Comparison of ENCODE assay signal across 9 mouse cellular contexts in the genomic region with DNA sequence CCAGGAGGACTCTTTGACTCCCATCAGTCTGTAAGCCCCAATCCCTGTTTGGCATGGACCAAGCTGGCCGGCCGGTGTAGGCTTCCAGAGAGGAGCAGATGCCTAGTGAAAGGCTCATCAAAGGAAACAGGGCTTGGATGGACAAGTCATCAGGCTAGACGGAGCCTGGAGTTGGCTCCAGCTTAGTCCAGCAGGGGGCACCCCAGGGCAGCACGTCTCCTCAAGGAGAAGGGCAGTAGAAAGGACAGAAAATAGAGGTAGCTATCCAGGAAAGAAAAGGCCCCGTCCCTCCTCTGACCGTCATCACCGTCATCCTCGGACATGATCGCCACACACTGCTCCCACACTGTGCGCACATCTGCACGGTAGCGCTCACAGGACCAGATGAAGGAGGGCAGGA. TPM values are rescaled to one million over a fixed set of nuclear protein-coding genes. Genes with fewer than 3 reads are reported as not detected.
DNase-seq lines count a peak whose midpoint lies in the region; ATAC-seq and TF ChIP-seq lines count a peak whose summit lies in the region.
"Had no signal": no experiment of that assay in that cellular context is flagged by ENCODE, and none has a peak within 500 bp of the region (broad histone marks: within the 10 kb centered on the region; RNA-seq: fewer than 3 reads in every experiment).

No protein-coding gene starts in this region.

- H3K27ac ChIP-seq in CH12.LX (ENCODE audit: insufficient read depth, low read depth): no peak overlapping the region
- peak overlapping the region; percentile 44; the same call in 1 of the 2 replicates for H3K27ac ChIP-seq in forebrain, embryonic 13.5 days
- no peak overlapping the region for H3K27ac ChIP-seq in heart, postnatal 0 days (ENCODE audit: low read depth)
- no peak overlapping the region for H3K27ac ChIP-seq in liver, postnatal 0 days (ENCODE audit: low read depth)
- H3K27ac ChIP-seq in neural tube, embryonic 15.5 days (replicated peaks): peak overlapping the region; percentile 97

- H3K4me2 ChIP-seq in CH12.LX (ENCODE audit: insufficient read depth, low read depth, poor library complexity, severe bottlenecking): no peak overlapping the region
- H3K4me2 ChIP-seq in forebrain, embryonic 13.5 days: peak overlapping the region; percentile 36
- no peak overlapping the region for H3K4me2 ChIP-seq in heart, postnatal 0 days (ENCODE audit: low read depth, low read length)
- no peak overlapping the region for H3K4me2 ChIP-seq in liver, postnatal 0 days (ENCODE audit: low read depth, low read length)
- peak overlapping the region; percentile 72 for H3K4me2 ChIP-seq in neural tube, embryonic 15.5 days

- peak; percentile 96 for TF ChIP-seq RAD21 in CH12.LX (IDR thresholded peaks at IDR 0.05; ENCODE audit: low read depth, low read length)

- peak; percentile 61 to 95 for TF ChIP-seq CTCF in CH12.LX (conservative IDR thresholded peaks at IDR 0.05 in 1 of 2, IDR thresholded peaks at IDR 0.05 in 1 of 2; ENCODE audit: low read depth in 2 of 2, low read length in 2 of 2)
- TF ChIP-seq CTCF in heart, postnatal 0 days (IDR thresholded peaks at IDR 0.05; ENCODE audit: low read depth): peak; percentile 92
- peak; percentile 89 for TF ChIP-seq CTCF in liver, postnatal 0 days (IDR thresholded peaks at IDR 0.05; ENCODE audit: low read depth)

- H3K4me3 ChIP-seq in CH12.LX (replicated peaks in 1 of 3; ENCODE audit: low read depth in 2 of 3, low read length in 2 of 3, poor library complexity in 1 of 3): peak overlapping the region in 1 of 3 experiments; percentile 36
- H3K4me3 ChIP-seq in forebrain, embryonic 13.5 days: no peak overlapping the region
- H3K4me3 ChIP-seq in heart, postnatal 0 days (ENCODE audit: low read depth, low read length): no peak overlapping the region
- H3K4me3 ChIP-seq in liver, postnatal 0 days (ENCODE audit: low read depth, low read length): no peak overlapping the region
- peak overlapping the region; percentile 13 for H3K4me3 ChIP-seq in neural tube, embryonic 15.5 days (replicated peaks)
- H3K4me3 ChIP-seq: erythroblast, embryonic 14.5 days had no signal

- 6% methylated on average over 12 of the region's 12 CpGs for WGBS in forebrain, embryonic 13.5 days
- 8% methylated on average over 12 of the region's 12 CpGs for WGBS in heart, postnatal 0 days
- WGBS in large intestine, adult 2 months: 4% methylated on average over 12 of the region's 12 CpGs
- WGBS in liver, postnatal 0 days (ENCODE audit: insufficient replicate concordance): 6% methylated on average over 12 of the region's 12 CpGs
- WGBS in neural tube, embryonic 15.5 days: 5% methylated on average over 12 of the region's 12 CpGs

- no peak for ATAC-seq in forebrain, embryonic 13.5 days
- ATAC-seq in heart, postnatal 0 days (ENCODE audit: insufficient read depth, low read depth): peak; percentile 42
- 0 out of 2 replicates have a peak, but pooled peaks have one; percentile 24 for ATAC-seq in liver, postnatal 0 days
- ATAC-seq in neural tube, embryonic 15.5 days (ENCODE audit: low FRiP score): no peak

- peaks cover 32% of the 10 kb centered on the region in 2 experiments for H3K4me1 ChIP-seq in CH12.LX (ENCODE audit: control insufficient read depth in 1 of 2, insufficient read depth in 2 of 2)
- peaks cover 80% of the 10 kb centered on the region for H3K4me1 ChIP-seq in forebrain, embryonic 13.5 days
- peaks cover 18% of the 10 kb centered on the region for H3K4me1 ChIP-seq in heart, postnatal 0 days (ENCODE audit: control insufficient read depth, insufficient read depth)
- H3K4me1 ChIP-seq in liver, postnatal 0 days (ENCODE audit: insufficient read depth): peaks cover 13% of the 10 kb centered on the region
- H3K4me1 ChIP-seq in neural tube, embryonic 15.5 days: peaks cover 83% of the 10 kb centered on the region

- no peaks in the 10 kb centered on the region for H3K36me3 ChIP-seq in CH12.LX (replicated peaks in 1 of 2; ENCODE audit: control insufficient read depth in 1 of 2, insufficient read depth in 1 of 2, low read length in 1 of 2)
- peaks cover 6% of the 10 kb centered on the region; the same call in 1 of the 2 replicates for H3K36me3 ChIP-seq in forebrain, embryonic 13.5 days (ENCODE audit: poor library complexity, severe bottlenecking)
- no peaks in the 10 kb centered on the region for H3K36me3 ChIP-seq in heart, postnatal 0 days (replicated peaks; ENCODE audit: control insufficient read depth, insufficient read depth, low read length)
- no peaks in the 10 kb centered on the region for H3K36me3 ChIP-seq in liver, postnatal 0 days (replicated peaks; ENCODE audit: insufficient read depth, low read length)
- peaks cover 17% of the 10 kb centered on the region for H3K36me3 ChIP-seq in neural tube, embryonic 15.5 days

- dilution Hi-C loops in CH12.LX (cut with MboI; ENCODE audit: extremely low pct_ligation_motif_present, extremely low pct_unique_long_range_greater_than_20kb, low sequenced_read_pairs): no loop called here

- peaks cover 28% of the 10 kb centered on the region for H3K27me3 ChIP-seq in CH12.LX (replicated peaks)
- no peaks in the 10 kb centered on the region for H3K27me3 ChIP-seq in forebrain, embryonic 13.5 days
- peaks cover 33% of the 10 kb centered on the region for H3K27me3 ChIP-seq in heart, postnatal 0 days (ENCODE audit: control insufficient read depth, insufficient read depth, low read length)
- peaks cover 86% of the 10 kb centered on the region for H3K27me3 ChIP-seq in liver, postnatal 0 days (ENCODE audit: insufficient read depth, low read length)
- no peaks in the 10 kb centered on the region for H3K27me3 ChIP-seq in neural tube, embryonic 15.5 days (replicated peaks)

- no peaks in the 10 kb centered on the region for H3K9me3 ChIP-seq in CH12.LX (replicated peaks; ENCODE audit: low read length)
- no peaks in the 10 kb centered on the region for H3K9me3 ChIP-seq in forebrain, embryonic 13.5 days (replicated peaks)
- H3K9me3 ChIP-seq in heart, postnatal 0 days (replicated peaks; ENCODE audit: control insufficient read depth, low read length): no peaks in the 10 kb centered on the region
- no peaks in the 10 kb centered on the region for H3K9me3 ChIP-seq in liver, postnatal 0 days (ENCODE audit: low read length)
- H3K9me3 ChIP-seq in neural tube, embryonic 15.5 days (replicated peaks): no peaks in the 10 kb centered on the region

- no peak for TF ChIP-seq POLR2A in CH12.LX (IDR thresholded peaks at IDR 0.05; ENCODE audit: low read depth, low read length)

- in situ Hi-C loops in CH12.LX (cut with MboI; ENCODE audit: low pct_ligation_motif_present, low pct_unique_long_range_greater_than_20kb, low sequenced_read_pairs): loop anchor here (25.0 kb wide), 1 partner anchor 178 kb away; a partner anchor contains a TSS

- H3K9ac ChIP-seq in CH12.LX (ENCODE audit: insufficient read depth, low read depth): no peak overlapping the region
- H3K9ac ChIP-seq in forebrain, embryonic 13.5 days: peak overlapping the region; percentile 45; the same call in 1 of the 2 replicates
- H3K9ac ChIP-seq in heart, postnatal 0 days (replicated peaks; ENCODE audit: low read depth, low read length): no peak overlapping the region
- H3K9ac ChIP-seq in liver, postnatal 0 days (replicated peaks): no peak overlapping the region
- H3K9ac ChIP-seq in neural tube, embryonic 15.5 days (replicated peaks): peak overlapping the region; percentile 32; the same call in 1 of the 2 replicates

- H3K79me2 ChIP-seq in CH12.LX (replicated peaks; ENCODE audit: control insufficient read depth, extremely low read depth, insufficient read depth, poor library complexity, severe bottlenecking): no peaks in the 10 kb centered on the region

- no peak for TF ChIP-seq EP300 in CH12.LX (IDR thresholded peaks at IDR 0.05; ENCODE audit: low read length)
- TF ChIP-seq EP300 in heart, postnatal 0 days (IDR thresholded peaks at IDR 0.05; ENCODE audit: low read depth): no peak
- no peak for TF ChIP-seq EP300 in liver, postnatal 0 days (IDR thresholded peaks at IDR 0.05; ENCODE audit: low read depth)

- DNase-seq in CH12.LX (ENCODE audit: extremely low read depth): peak; percentile 78
- peak; percentile 56 for DNase-seq in c-Kit-positive CD71-positive TER-119-positive erythroid progenitor cells, embryonic 14.5 days (ENCODE audit: low spot score)
- peak; percentile 75 for DNase-seq in heart, postnatal 0 days (ENCODE audit: low spot score)
- DNase-seq in large intestine, adult 2 months (ENCODE audit: low read depth, low spot score): peak; percentile 46
- DNase-seq in liver, postnatal 0 days: peak; percentile 85
- peak; percentile 95 for DNase-seq in testis, postnatal 10 days (ENCODE audit: low spot score)

RNA-seq across cellular contexts. Expression of a gene that starts 2.2 kb away (rescaled TPM):
- 0.13 and 0.34 TPM in 2 replicates for total RNA-seq in CH12.LX (2012; rRNA removed)
- total RNA-seq in CH12.LX (2014; rRNA removed): 0.19 TPM in 1 of 2 replicates, not detected in the other
- 0.31 and 0.44 TPM in 2 replicates for polyA plus RNA-seq in CH12.LX (2012; ENCODE audit: insufficient read length, low read depth)
- polyA plus RNA-seq in forebrain, embryonic 13.5 days (2015; fragmentation: Nextera tagmentation; extraction: Ambion mirVana): 11.4 and 12.4 TPM in 2 replicates
- total RNA-seq in heart, postnatal 0 days (2014; rRNA removed; ENCODE audit: low replicate concordance): 38.5 and 41.1 TPM in 2 replicates
- 7.2 and 7.6 TPM in 2 replicates for polyA plus RNA-seq in heart, postnatal 0 days (2015; fragmentation: Nextera tagmentation; extraction: Ambion mirVana)
- 8.3 and 10.5 TPM in 2 replicates for polyA plus RNA-seq in large intestine, adult 2 months (2012; rRNA removed)
- 0.80 and 0.88 TPM in 2 replicates for polyA plus RNA-seq in liver, postnatal 0 days (2015; fragmentation: Nextera tagmentation; extraction: Ambion mirVana)
- polyA plus RNA-seq in neural tube, embryonic 15.5 days (2015; fragmentation: Nextera tagmentation; extraction: Ambion mirVana): 22.2 and 24.0 TPM in 2 replicates
- polyA plus RNA-seq: erythroblast, embryonic 14.5 days had no signal

RNA-seq across cellular contexts. Expression of a gene that starts 4.1 kb away (rescaled TPM):
- 1.6 and 2.0 TPM in 2 replicates for total RNA-seq in CH12.LX (2012; rRNA removed)
- total RNA-seq in CH12.LX (2014; rRNA removed): 0.48 and 0.97 TPM in 2 replicates
- polyA plus RNA-seq in CH12.LX (2012; ENCODE audit: insufficient read length, low read depth): 1.7 and 1.9 TPM in 2 replicates
- polyA plus RNA-seq in forebrain, embryonic 13.5 days (2015; fragmentation: Nextera tagmentation; extraction: Ambion mirVana): 11.7 and 13.4 TPM in 2 replicates
- total RNA-seq in heart, postnatal 0 days (2014; rRNA removed; ENCODE audit: low replicate concordance): 2.9 and 9.7 TPM in 2 replicates
- polyA plus RNA-seq in heart, postnatal 0 days (2015; fragmentation: Nextera tagmentation; extraction: Ambion mirVana): 1.2 and 1.5 TPM in 2 replicates
- polyA plus RNA-seq in large intestine, adult 2 months (2012; rRNA removed): 1.1 and 1.7 TPM in 2 replicates
- 0.04 and 0.08 TPM in 2 replicates for polyA plus RNA-seq in liver, postnatal 0 days (2015; fragmentation: Nextera tagmentation; extraction: Ambion mirVana)
- polyA plus RNA-seq in neural tube, embryonic 15.5 days (2015; fragmentation: Nextera tagmentation; extraction: Ambion mirVana): 28.9 and 33.8 TPM in 2 replicates

RNA-seq across cellular contexts. Expression of a gene that starts 19.6 kb away (rescaled TPM):
- total RNA-seq in CH12.LX (2012; rRNA removed) (0.64 and 0.84 TPM in 2 replicates), CH12.LX (2014; rRNA removed) (1.6 and 2.2 TPM in 2 replicates)
- polyA plus RNA-seq in CH12.LX (2012; ENCODE audit: insufficient read length, low read depth): 4.1 and 4.7 TPM in 2 replicates
- 0.46 and 0.74 TPM in 2 replicates for polyA plus RNA-seq in forebrain, embryonic 13.5 days (2015; fragmentation: Nextera tagmentation; extraction: Ambion mirVana)
- total RNA-seq in heart, postnatal 0 days (2014; rRNA removed; ENCODE audit: low replicate concordance): 0.50 and 4.2 TPM in 2 replicates
- 2.8 and 3.3 TPM in 2 replicates for polyA plus RNA-seq in heart, postnatal 0 days (2015; fragmentation: Nextera tagmentation; extraction: Ambion mirVana)
- 0.11 and 0.12 TPM in 2 replicates for polyA plus RNA-seq in large intestine, adult 2 months (2012; rRNA removed)
- polyA plus RNA-seq in liver, postnatal 0 days (2015; fragmentation: Nextera tagmentation; extraction: Ambion mirVana): 0.19 TPM in 1 of 2 replicates, not detected in the other
- 0.69 and 0.70 TPM in 2 replicates for polyA plus RNA-seq in neural tube, embryonic 15.5 days (2015; fragmentation: Nextera tagmentation; extraction: Ambion mirVana)
- polyA plus RNA-seq: erythroblast, embryonic 14.5 days had no signal

RNA-seq across cellular contexts. Expression of a gene that starts 28.3 kb away (rescaled TPM):
- total RNA-seq in CH12.LX (2012; rRNA removed) (0.29 and 0.34 TPM in 2 replicates), CH12.LX (2014; rRNA removed) (0.26 and 0.27 TPM in 2 replicates)
- 1.1 and 1.6 TPM in 2 replicates for polyA plus RNA-seq in CH12.LX (2012; ENCODE audit: insufficient read length, low read depth)
- 0.08 TPM in 2 replicates for polyA plus RNA-seq in forebrain, embryonic 13.5 days (2015; fragmentation: Nextera tagmentation; extraction: Ambion mirVana)
- 4.5 TPM in 1 of 2 replicates, not detected in the other for total RNA-seq in heart, postnatal 0 days (2014; rRNA removed; ENCODE audit: low replicate concordance)
- polyA plus RNA-seq in heart, postnatal 0 days (2015; fragmentation: Nextera tagmentation; extraction: Ambion mirVana): 0.04 and 0.10 TPM in 2 replicates
- 6.7 and 7.9 TPM in 2 replicates for polyA plus RNA-seq in large intestine, adult 2 months (2012; rRNA removed)
- polyA plus RNA-seq in liver, postnatal 0 days (2015; fragmentation: Nextera tagmentation; extraction: Ambion mirVana): 0.14 and 0.24 TPM in 2 replicates
- 0.17 and 0.61 TPM in 2 replicates for polyA plus RNA-seq in neural tube, embryonic 15.5 days (2015; fragmentation: Nextera tagmentation; extraction: Ambion mirVana)
- polyA plus RNA-seq: erythroblast, embryonic 14.5 days had no signal

RNA-seq across cellular contexts. Expression of a gene that starts 30.4 kb away (rescaled TPM):
- total RNA-seq in CH12.LX (2012; rRNA removed): 116 and 117 TPM in 2 replicates
- total RNA-seq in CH12.LX (2014; rRNA removed): 188 and 229 TPM in 2 replicates
- polyA plus RNA-seq in CH12.LX (2012; ENCODE audit: insufficient read length, low read depth): 171 and 224 TPM in 2 replicates
- polyA plus RNA-seq in forebrain, embryonic 13.5 days (2015; fragmentation: Nextera tagmentation; extraction: Ambion mirVana): 207 and 217 TPM in 2 replicates
- total RNA-seq in heart, postnatal 0 days (2014; rRNA removed; ENCODE audit: low replicate concordance): 95.9 and 127 TPM in 2 replicates
- 51.6 and 52.9 TPM in 2 replicates for polyA plus RNA-seq in heart, postnatal 0 days (2015; fragmentation: Nextera tagmentation; extraction: Ambion mirVana)
- 120 and 146 TPM in 2 replicates for polyA plus RNA-seq in large intestine, adult 2 months (2012; rRNA removed)
- 96.4 and 98.3 TPM in 2 replicates for polyA plus RNA-seq in liver, postnatal 0 days (2015; fragmentation: Nextera tagmentation; extraction: Ambion mirVana)
- 23.7 and 52.8 TPM in 2 replicates for polyA plus RNA-seq in neural tube, embryonic 15.5 days (2015; fragmentation: Nextera tagmentation; extraction: Ambion mirVana)

Comparison
In these comparisons a context has a peak if more than half of its experiments do, and no peak if none do; other contexts are left out.
1. H3K27ac ChIP-seq: peak in forebrain, embryonic 13.5 days (single experiment) and neural tube, embryonic 15.5 days (single experiment); none in CH12.LX (single experiment), heart, postnatal 0 days (single experiment) and liver, postnatal 0 days (single experiment).
2. H3K4me2 ChIP-seq: peak in forebrain, embryonic 13.5 days (single experiment) and neural tube, embryonic 15.5 days (single experiment); none in CH12.LX (single experiment), heart, postnatal 0 days (single experiment) and liver, postnatal 0 days (single experiment).
3. H3K9ac ChIP-seq: peak in forebrain, embryonic 13.5 days (single experiment) and neural tube, embryonic 15.5 days (single experiment); none in CH12.LX (single experiment), heart, postnatal 0 days (single experiment) and liver, postnatal 0 days (single experiment).
4. ATAC-seq: peak in heart, postnatal 0 days (single experiment) and liver, postnatal 0 days (single experiment); none in forebrain, embryonic 13.5 days (single experiment) and neural tube, embryonic 15.5 days (single experiment).
5. Peak in every context shown above with its lines, with median percentiles within 50 percentile points of each other: DNase-seq and CTCF ChIP-seq.